Mouse (Mus musculus) heart, embryonic 13.5 days (tissue): Measurements from ENCODE around the gene Trabd. TPM values are rescaled to one million over a fixed set of nuclear protein-coding genes. Genes with fewer than 3 reads are reported as not detected.
A peak's percentile ranks its signal among the peaks of the same experiment; 100 is the strongest.

Experiments
- ATAC-seq: fragments of 200-750 bp; cut with Nextera tagmentation; 2 replicates; pipeline ENCODE4 v1.8.0; 2017; ENCODE audit warnings: moderate TSS enrichment; ENCODE audit not compliant: insufficient number of reproducible peaks, low FRiP score, low TSS enrichment; ENCODE audit errors: extremely low read depth
- H3K27ac ChIP-seq: fragments of 300-500 bp; sonication (generic); replicated peaks from 2 replicates; pipeline ENCODE4 v1.5.1; 2015; ENCODE audit warnings: moderate library complexity, mild to moderate bottlenecking, inconsistent platforms
- H3K27me3 ChIP-seq: fragments of 300-500 bp; sonication (generic); replicated peaks from 2 replicates; pipeline ENCODE4 v1.6.1; 2015; ENCODE audit warnings: mild to moderate bottlenecking, inconsistent platforms
- H3K36me3 ChIP-seq: fragments of 300-500 bp; sonication (generic); 2 replicates; pipeline ENCODE4 v1.6.1; 2015; ENCODE audit warnings: mild to moderate bottlenecking, inconsistent platforms
- H3K4me1 ChIP-seq: fragments of 300-500 bp; sonication (generic); 2 replicates; pipeline ENCODE4 v1.6.1; 2015; ENCODE audit warnings: inconsistent platforms
- H3K4me2 ChIP-seq: fragments of 300-500 bp; sonication (generic); 2 replicates; pipeline ENCODE4 v1.6.1; 2015; ENCODE audit warnings: inconsistent platforms, mild to moderate bottlenecking, moderate library complexity
- H3K4me3 ChIP-seq: fragments of 300-500 bp; sonication (generic); 2 replicates; pipeline ENCODE4 v1.5.1; 2015; ENCODE audit warnings: moderate library complexity, mild to moderate bottlenecking, inconsistent platforms
- H3K9ac ChIP-seq: fragments of 300-500 bp; sonication (generic); 2 replicates; pipeline ENCODE4 v1.6.1; 2015; ENCODE audit warnings: inconsistent platforms, mild to moderate bottlenecking, moderate library complexity
- H3K9me3 ChIP-seq: fragments of 300-500 bp; sonication (generic); 2 replicates; pipeline ENCODE4 v1.6.1; 2016; ENCODE audit warnings: inconsistent platforms
- WGBS: fragments of 180-500 bp; shearing (Covaris S2); methylation state at CpG from one replicate; pipeline ENCODE4 v1.1.7; 2015; ENCODE audit warnings: mixed read lengths; 5-methylcytosine and 5-hydroxymethylcytosine counted together
- polyA plus RNA-seq: library from polyadenylated mRNA; unstranded; fragments of >200 nt; fragmentation: Nextera tagmentation; extraction: Ambion mirVana; gene quantifications from 2 replicates; pipeline ENCODE4 v1.2.1, GENCODE M21; 2015

Gene Trabd
- polyA plus RNA-seq: 52.4 and 52.7 TPM in 2 replicates

- Histone ChIP-seq H3K4me3 (peak within 1 kb of the TSS; percentile 90), H3K4me2 (peak within 1 kb of the TSS; percentile 91), H3K9ac (peak within 1 kb of the TSS; percentile 97), H3K4me1 (peaks cover 60% of the 10 kb centered on the region), H3K9me3 (no peaks in the 10 kb centered on the region), H3K36me3 (peaks cover 7% of the 10 kb centered on the region), H3K27ac (peak within 1 kb of the TSS; percentile 96), H3K27me3 (peaks cover 12% of the 10 kb centered on the region)
- WGBS: 13% methylated on average over 11 of the region's 11 CpGs
- no peak for ATAC-seq
These were observed at the start of gene Trabd for GRCm38 (mm10) chr15:89074613-89075477. TSS of gene Trabd (plus strand) at chr15:89075124.

DNA sequence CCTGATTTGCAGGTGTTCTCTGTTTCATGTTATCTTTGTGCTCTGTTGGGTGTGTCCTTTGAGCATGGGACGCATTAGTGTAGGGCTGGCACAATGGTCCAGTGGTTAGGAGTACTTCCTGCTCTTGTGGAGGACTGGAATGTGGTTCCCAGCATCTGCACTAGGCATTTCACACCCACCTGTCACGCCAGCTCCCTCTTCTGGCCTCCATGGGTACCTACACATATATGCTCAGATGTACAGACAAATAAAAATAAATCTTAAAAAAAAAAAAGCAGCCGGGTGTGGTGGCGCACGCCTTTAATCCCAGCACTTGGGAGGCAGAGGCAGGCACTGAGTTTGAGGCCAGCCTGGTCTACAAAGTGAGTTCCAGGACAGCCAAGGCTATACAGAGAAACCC lies 30.5 kb upstream of the Trabd start:
- Histone ChIP-seq H3K4me1 (no peaks in the 10 kb centered on the region), H3K27me3 (no peaks in the 10 kb centered on the region), H3K27ac (no peak overlapping the region), H3K9me3 (peaks cover 9% of the 10 kb centered on the region), H3K4me2 (no peak overlapping the region), H3K36me3 (peaks cover 23% of the 10 kb centered on the region), H3K9ac (no peak overlapping the region), H3K4me3 (no peak overlapping the region)
- 78% methylated on average over 5 of the region's 5 CpGs for WGBS
- ATAC-seq: no peak

DNA sequence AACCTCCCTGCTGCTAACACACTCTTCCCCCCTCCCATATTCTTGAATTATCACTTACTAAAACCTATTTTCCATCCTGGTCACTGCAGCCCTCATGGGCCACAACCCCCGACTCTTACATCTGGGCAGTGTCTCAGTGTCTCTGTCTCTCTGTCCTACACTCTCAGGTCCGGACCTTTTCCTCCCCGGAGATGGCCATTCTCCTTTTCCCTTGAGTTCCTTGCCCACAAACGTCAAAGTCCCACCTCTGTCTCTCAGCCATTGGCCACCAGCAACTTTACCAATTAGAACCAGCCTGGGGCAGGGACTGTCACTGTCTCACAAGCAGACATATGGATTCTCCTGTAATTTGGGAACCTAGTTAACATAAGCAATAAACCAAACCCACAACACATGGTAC lies 28.6 kb upstream of the Trabd start:
- no peaks in the 10 kb centered on the region for H3K27me3 ChIP-seq
- no peak overlapping the region for H3K9ac ChIP-seq
- no peak overlapping the region for H3K27ac ChIP-seq
- 74% methylated on average over 4 of the region's 4 CpGs for WGBS
- ATAC-seq: no peak
- no peak overlapping the region for H3K4me3 ChIP-seq
- H3K4me2 ChIP-seq: no peak overlapping the region
- H3K36me3 ChIP-seq: peaks cover 30% of the 10 kb centered on the region
- peaks cover 9% of the 10 kb centered on the region for H3K9me3 ChIP-seq
- no peaks in the 10 kb centered on the region for H3K4me1 ChIP-seq

GRCm38 (mm10) chr15:89054666-89055065 lies 20.3 kb upstream of the Trabd start:
- 84% methylated on average over 7 of the region's 7 CpGs for WGBS
- ATAC-seq: no peak

GRCm38 (mm10) chr15:89058736-89059135 lies 16.2 kb upstream of the Trabd start:
- Histone ChIP-seq H3K27me3 (peaks cover 70% of the 10 kb centered on the region), H3K27ac (no peak overlapping the region), H3K4me2 (peak overlapping the region; percentile 79), H3K9ac (peak overlapping the region; percentile 86), H3K4me1 (peaks cover 20% of the 10 kb centered on the region), H3K9me3 (no peaks in the 10 kb centered on the region), H3K36me3 (peaks cover 13% of the 10 kb centered on the region; the same call in 1 of the 2 replicates), H3K4me3 (peak overlapping the region; percentile 70)
- 25% methylated on average over 6 of the region's 6 CpGs for WGBS
- ATAC-seq: no peak

More at GRCm38 (mm10) chr15:89054666-89055065, 20.3 kb upstream of the Trabd start:
- no peak overlapping the region for H3K27ac ChIP-seq
- H3K4me2 ChIP-seq: no peak overlapping the region
- H3K36me3 ChIP-seq: peaks cover 36% of the 10 kb centered on the region
- peaks cover 10% of the 10 kb centered on the region for H3K4me1 ChIP-seq
- peaks cover 41% of the 10 kb centered on the region for H3K27me3 ChIP-seq
- H3K9me3 ChIP-seq: no peaks in the 10 kb centered on the region
- H3K9ac ChIP-seq: no peak overlapping the region
- H3K4me3 ChIP-seq: no peak overlapping the region

DNA sequence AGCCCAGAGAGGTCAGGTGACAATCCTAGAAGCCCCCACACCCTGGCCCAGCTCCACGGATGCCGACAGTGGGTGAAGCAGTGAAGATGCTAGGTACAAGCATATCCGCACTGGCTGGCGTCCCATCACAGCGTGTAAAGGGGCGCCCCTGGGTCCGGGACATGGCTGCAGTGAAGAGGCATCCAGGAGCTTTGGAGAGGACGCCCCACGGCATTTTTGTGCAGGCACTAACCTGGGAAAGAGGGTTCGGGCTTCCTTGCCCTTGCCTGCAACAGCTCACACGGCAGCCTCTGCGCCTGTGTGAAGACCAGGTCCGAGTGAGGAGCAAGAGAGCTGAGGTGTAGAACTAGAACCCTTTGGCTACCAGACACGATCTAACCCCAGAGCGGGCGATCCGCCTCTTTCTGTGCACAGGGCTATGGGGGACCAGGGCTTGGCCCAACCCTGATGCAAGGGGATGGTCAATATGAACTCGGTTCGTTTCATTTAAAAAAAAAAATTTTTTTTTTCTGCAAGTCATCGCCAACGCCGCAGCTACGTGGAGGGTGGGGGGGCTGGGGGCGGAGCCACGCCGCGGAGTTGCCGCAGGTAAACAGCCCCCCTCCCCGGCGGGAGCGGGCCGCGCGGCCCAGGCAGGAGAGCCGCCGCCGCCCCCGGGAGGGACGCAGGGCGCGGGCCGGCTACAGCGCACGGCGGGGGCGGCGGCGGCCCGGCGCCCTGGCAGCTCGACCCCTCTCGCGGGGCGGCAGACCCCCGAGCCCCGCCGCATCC lies 15.6 kb upstream of the Trabd start, which contains the start of gene Panx2:
Panx2 (plus strand) TSS at position 574 of the 771 bp plus-strand sequence.
- H3K27me3 ChIP-seq: peaks cover 76% of the 10 kb centered on the region
- no peaks in the 10 kb centered on the region for H3K9me3 ChIP-seq
- H3K36me3 ChIP-seq: peaks cover 11% of the 10 kb centered on the region; the same call in 1 of the 2 replicates
- peak within 1 kb of the TSS; percentile 70 for H3K4me3 ChIP-seq
- H3K4me1 ChIP-seq: peaks cover 20% of the 10 kb centered on the region
- H3K9ac ChIP-seq: peak within 1 kb of the TSS; percentile 86
- 2% methylated on average over 36 of the region's 57 CpGs for WGBS
- H3K4me2 ChIP-seq: peak within 1 kb of the TSS; percentile 79
- ATAC-seq: no peak
- H3K27ac ChIP-seq: 0 out of 2 replicates have a peak within 1 kb of the TSS, but pooled peaks have one; percentile 24

DNA sequence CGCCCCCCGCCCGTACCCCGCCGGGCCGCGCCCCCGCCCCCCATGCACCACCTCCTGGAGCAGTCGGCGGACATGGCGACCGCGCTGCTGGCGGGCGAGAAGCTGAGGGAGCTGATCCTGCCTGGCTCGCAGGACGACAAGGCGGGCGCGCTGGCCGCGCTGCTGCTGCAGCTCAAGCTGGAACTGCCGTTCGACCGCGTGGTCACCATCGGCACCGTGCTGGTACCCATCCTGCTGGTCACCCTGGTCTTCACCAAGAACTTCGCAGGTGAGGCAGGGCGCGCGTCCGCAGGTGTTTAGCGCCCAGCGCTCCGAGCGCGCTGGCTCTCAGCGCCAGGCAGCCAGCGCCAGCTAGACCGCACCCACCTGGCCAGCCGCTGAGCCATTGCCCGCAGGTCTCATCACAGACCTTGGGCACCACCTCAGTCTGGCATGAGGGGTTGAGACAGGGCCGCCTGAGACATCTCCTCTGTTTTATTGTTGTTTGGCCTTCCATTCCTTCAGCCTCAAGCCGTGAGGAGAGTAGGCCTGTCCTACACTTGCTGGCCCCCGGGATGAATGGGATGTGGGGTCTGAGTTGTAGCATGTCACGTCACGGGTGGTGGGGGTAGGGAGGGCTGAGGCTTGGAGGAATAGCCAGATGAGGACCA lies 14.8 kb upstream of the Trabd start:
- no peak for ATAC-seq
- Histone ChIP-seq H3K27me3 (peaks cover 84% of the 10 kb centered on the region), H3K9me3 (no peaks in the 10 kb centered on the region), H3K9ac (peak overlapping the region; percentile 86), H3K36me3 (0 out of 2 replicates have a peak, but pooled peaks cover 5% of the 10 kb centered on the region), H3K4me3 (peak overlapping the region; percentile 70), H3K4me2 (peak overlapping the region; percentile 79), H3K4me1 (peaks cover 20% of the 10 kb centered on the region), H3K27ac (0 out of 2 replicates have a peak overlapping the region, but pooled peaks have one; percentile 24)
- WGBS: 3% methylated on average over 41 of the region's 48 CpGs

DNA sequence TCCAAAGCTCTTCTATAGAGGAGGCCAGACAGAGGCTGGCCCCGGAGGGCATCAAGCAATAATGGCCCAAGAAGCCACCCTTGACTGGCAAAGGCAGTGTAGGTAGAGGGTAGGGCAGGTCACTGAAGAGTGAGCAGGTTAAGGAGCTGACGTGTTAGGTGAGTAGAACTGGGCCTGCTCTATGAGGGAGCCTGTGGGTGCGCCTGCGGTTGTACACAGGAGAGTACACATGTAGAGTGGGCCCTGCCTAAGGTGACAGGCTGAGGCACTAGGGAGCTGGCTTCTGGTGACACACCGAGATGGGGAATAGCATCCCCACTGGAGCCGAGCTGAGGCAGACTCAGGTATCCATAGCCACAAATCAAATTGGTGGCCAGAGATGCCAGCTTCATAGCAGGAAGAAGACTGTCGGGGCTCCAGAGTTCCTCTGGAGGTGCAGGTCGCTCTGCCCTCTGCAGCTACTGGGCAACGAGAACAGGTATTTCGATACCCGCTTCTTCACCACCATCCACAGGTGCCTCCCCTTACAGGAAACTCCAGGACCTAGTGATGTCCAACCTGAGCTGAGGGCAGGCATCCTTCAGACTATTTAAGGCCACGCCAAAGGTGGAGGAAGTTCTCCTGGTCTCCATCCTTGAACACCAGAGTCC lies 14.0 kb upstream of the Trabd start:
- Histone ChIP-seq H3K27me3 (peaks cover 88% of the 10 kb centered on the region), H3K9me3 (no peaks in the 10 kb centered on the region), H3K4me1 (peaks cover 20% of the 10 kb centered on the region), H3K36me3 (no peaks in the 10 kb centered on the region), H3K9ac (no peak overlapping the region), H3K4me2 (peak overlapping the region; percentile 79), H3K27ac (no peak overlapping the region), H3K4me3 (peak overlapping the region; percentile 70)
- WGBS: 80% methylated on average over 12 of the region's 12 CpGs
- ATAC-seq: no peak

DNA sequence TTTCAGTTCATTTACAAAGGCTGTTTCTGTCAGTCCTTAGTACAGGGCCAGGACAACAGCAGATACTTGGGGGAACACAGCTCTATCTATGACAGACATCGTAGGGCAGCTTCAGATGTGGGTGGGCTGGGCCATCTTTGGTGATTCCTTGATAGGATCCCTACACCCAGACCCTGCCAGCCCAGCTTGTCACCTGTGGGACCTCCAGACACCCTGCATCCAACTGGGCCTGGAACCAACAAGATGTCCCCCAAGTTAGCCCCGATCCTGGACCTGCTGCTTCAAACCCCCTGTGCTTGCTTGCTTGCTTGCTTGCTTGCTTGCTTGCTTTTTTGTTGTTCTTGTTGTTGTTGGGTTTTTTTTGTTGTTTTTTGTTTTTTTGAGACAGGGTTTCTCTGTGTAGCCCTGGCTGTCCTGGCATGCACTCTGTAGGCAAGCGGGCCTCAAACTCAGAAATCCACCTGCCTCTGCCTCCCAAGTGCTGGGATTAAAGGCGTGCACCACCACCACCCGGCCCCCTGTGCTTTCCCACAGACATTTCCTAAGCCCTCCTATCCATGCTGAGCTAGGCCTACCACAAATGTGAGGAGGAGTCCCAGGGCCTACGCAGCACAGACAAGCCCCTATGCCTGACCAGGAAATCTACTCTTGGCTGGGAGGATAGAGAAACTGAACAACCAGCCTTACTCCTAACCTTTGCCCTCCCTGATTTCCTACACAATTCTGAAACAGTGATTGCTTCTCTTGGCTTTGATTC lies 13.0 kb upstream of the Trabd start:
- no peak overlapping the region for H3K9ac ChIP-seq
- H3K4me1 ChIP-seq: peaks cover 20% of the 10 kb centered on the region
- H3K36me3 ChIP-seq: no peaks in the 10 kb centered on the region
- 74% methylated on average over 6 of the region's 6 CpGs for WGBS
- no peaks in the 10 kb centered on the region for H3K9me3 ChIP-seq
- H3K27me3 ChIP-seq: peaks cover 96% of the 10 kb centered on the region
- no peak for ATAC-seq
- H3K4me3 ChIP-seq: no peak overlapping the region
- no peak overlapping the region for H3K27ac ChIP-seq
- no peak overlapping the region for H3K4me2 ChIP-seq

- Histone ChIP-seq H3K9me3 (no peaks in the 10 kb centered on the region), H3K27ac (no peak overlapping the region), H3K27me3 (peaks cover 97% of the 10 kb centered on the region), H3K9ac (no peak overlapping the region), H3K36me3 (no peaks in the 10 kb centered on the region), H3K4me2 (no peak overlapping the region), H3K4me1 (peaks cover 24% of the 10 kb centered on the region), H3K4me3 (no peak overlapping the region)
- ATAC-seq: no peak
- WGBS: 78% methylated on average over 5 of the region's 5 CpGs
These were observed 12.4 kb upstream of the Trabd start for GRCm38 (mm10) chr15:89062518-89062910.
